Mouse (Mus musculus) subcutaneous adipose tissue, adult 2 months (tissue): ENCODE measurements around the gene Map3k3. TPM values are rescaled to one million over a fixed set of nuclear protein-coding genes. Genes with fewer than 3 reads are reported as not detected.

ENCODE experiments used
- polyA plus RNA-seq: library from polyadenylated mRNA; depleted of rRNA; stranded (reverse); fragments of >200 nt; gene quantifications from 2 replicates; pipeline ENCODE4 v1.2.3, GENCODE M21; 2012; ENCODE audit warnings: low replicate concordance; rRNA removed

Gene Map3k3
- polyA plus RNA-seq, result 55.5 and 69.5 TPM in 2 replicates

DNA sequence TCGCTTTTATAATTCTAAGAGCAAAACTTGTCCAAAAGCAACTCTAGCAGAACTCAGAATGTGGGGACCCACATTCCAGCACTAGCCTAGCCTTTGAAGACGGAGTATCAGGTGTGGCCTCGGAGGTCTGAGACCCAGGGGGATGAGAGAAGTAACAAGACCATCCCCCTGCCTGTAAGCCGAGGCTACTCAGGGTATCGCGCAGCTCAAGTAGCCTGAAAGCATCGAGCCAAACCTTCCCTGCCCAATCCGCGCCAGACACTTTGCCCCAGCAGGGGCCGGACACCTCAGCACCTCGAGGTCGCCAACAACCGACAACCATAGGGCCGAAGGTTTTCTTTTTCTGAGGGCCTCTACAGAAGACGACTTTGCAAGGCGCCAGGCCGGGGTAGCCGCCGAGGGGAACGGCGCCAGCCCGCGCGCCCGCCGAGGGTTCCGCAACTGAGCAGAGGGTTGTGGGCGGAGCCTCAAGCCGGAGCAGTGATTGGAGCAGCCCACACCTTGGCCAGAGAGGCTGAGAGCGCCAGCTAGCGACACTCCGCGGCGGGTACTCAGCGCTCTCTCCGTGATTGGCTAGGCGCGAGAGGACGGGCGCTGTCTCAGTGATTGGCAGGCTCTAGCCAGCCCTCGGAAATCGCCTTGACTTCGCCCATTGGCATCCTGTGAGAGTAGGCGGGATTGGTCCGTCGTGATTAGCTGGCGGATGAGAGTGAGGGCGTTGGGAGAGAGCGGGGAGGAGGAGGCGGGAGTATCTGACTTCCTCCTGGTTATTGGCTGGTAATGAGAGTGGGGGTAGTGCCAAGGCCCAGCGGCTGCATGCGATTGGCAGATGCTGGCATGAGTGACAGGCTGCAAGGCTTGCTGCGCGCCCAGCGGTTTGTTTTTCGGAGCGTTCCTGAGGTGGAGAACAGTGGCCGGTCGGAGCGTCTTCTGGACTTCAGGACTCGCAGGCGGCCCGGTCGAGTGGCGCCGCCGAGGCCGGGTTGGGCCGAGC is at the start of gene Map3k3:
TSS of gene Map3k3 (plus strand) at position 906 of the 994 bp plus-strand sequence.

GRCm38 (mm10) chr11:106036548-106037417 is 47.6 kb upstream of the Map3k3 start, which contains the start of gene Dcaf7:
Gene Dcaf7, plus strand, starts transcription at chr11:106036872.

DNA sequence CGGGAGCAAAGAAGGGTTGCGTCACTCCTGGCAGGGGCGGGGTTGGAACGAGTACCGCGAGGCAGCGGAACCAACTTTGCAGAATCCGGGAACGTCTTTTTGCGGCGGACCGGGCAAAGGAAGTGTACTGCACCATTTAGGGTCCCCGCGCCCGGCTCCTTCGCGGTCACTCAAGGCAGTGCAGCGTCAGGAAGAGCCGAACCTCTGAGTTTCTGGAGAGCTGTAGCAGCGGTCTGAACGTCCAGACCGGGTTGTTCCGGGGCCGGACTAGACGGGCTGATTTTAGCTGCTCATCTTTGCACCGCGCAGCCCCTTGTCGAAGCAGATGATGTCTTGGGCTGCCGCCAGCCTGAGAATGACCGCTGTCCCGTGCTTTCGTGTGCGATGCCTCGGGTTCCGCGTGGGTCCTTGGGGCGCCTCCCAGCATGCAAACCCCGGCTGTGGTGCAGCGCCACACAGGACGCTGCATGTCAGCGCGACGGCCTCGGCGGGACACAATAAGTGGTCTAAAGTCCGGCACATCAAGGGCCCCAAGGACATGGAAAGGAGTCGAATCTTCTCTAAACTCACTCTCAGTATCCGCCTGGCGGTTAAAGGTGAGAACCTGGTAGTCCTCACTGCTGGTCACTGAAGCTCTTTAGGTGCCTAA is 18.4 kb upstream of the Map3k3 start, which contains the start of gene Taco1:
TSS of gene Taco1 (plus strand) at position 139 of the 649 bp plus-strand sequence.

DNA sequence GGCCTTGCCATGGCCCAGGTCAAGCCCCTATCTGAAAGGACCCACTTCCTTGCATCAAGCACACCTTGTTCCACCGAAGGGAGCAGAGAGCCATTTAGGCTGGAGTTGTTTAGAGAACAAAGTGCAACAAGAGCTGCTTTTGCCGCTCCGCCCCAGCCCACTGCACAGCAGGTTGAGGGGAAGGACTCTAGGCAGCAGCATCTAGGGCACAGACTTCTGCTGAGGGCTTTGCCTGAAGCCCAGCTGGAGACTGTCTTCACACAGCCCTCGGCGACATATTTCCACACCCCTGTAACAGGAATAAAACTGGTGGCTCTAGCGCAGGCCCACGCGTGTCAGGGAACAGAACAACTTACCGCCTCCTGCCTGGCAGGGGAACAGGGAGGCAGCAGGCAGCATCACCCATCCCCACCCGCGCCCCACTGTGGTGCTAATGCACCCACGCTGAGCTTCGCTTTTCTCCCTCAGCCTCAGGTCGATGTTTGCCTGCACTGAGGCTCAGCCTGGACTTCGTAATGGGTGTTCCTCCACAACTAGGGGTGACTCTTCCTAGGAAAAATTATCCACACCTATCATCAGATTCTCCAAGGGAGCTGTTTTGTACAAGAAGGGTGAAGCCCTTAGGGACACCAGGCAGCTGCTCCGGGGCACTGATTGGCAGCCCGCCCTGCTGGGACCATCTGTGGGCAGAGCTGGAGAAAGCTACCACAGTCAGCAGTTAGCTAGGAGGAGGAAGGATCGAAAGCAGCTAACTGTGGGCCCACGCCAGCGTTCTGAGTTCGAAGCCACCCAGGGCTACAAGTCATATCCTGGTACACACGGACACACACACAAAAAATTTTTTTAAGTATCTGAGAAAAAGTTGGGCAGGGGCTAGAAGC is 76.7 kb downstream of the Map3k3 start, which contains the start of the genes Gm10840 and Limd2:
TSS of gene Gm10840 (plus strand) at position 10 of the 881 bp plus-strand sequence.
TSS of gene Limd2 (minus strand) at position 20 of the 881 bp plus-strand sequence.

DNA sequence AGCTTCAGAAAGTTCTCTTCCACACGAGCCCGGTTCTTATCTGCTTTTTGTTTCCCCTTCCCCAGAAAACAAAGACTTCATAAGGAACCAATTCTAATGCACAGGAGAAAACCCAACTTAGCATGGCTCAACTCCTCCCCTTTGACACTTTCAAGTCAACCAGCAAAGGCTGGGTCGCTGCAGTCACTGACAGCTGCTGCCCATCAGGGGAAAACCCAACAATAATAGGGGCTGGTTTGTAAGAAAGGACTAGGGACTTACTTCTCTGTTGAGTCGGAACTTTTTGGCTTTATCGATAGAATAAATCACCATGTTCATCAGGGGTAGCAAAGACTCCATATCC is 117.7 kb downstream of the Map3k3 start, which contains the start of gene Strada:
TSS of gene Strada (minus strand) at position 46 of the 343 bp plus-strand sequence.

Other genes with a start within 250 kb of the Map3k3 start
- gene Cyb561, start 131.3 kb upstream of the Map3k3 start, polyA plus RNA-seq, result 13.6 and 21.6 TPM in 2 replicates
- gene Ace, start 116.7 kb upstream of the Map3k3 start, polyA plus RNA-seq, result 27.2 and 58.8 TPM in 2 replicates
- not detected in 2 replicates for gene Ace3, start 89.9 kb upstream of the Map3k3 start, polyA plus RNA-seq
- gene Kcnh6, start 76.5 kb upstream of the Map3k3 start, polyA plus RNA-seq, result not detected in 2 replicates
- 21.7 and 50.7 TPM in 2 replicates for gene Dcaf7, start 47.7 kb upstream of the Map3k3 start, polyA plus RNA-seq
- gene Taco1, start 18.6 kb upstream of the Map3k3 start, polyA plus RNA-seq, result 14.8 and 16.0 TPM in 2 replicates
- gene Gm10840, start 76.2 kb downstream of the Map3k3 start, polyA plus RNA-seq, result not detected in 2 replicates
- 33.1 and 61.0 TPM in 2 replicates for gene Limd2, start 76.2 kb downstream of the Map3k3 start, polyA plus RNA-seq
- gene Strada, start 117.6 kb downstream of the Map3k3 start, polyA plus RNA-seq, result 30.3 and 44.5 TPM in 2 replicates
- 16.5 and 20.1 TPM in 2 replicates for gene Ccdc47, start 131.7 kb downstream of the Map3k3 start, polyA plus RNA-seq
- gene Ddx42, start 132.3 kb downstream of the Map3k3 start, polyA plus RNA-seq, result 11.1 and 17.4 TPM in 2 replicates
- gene Ftsj3, start 171.5 kb downstream of the Map3k3 start, polyA plus RNA-seq, result 18.4 and 42.8 TPM in 2 replicates
- 59.4 and 62.2 TPM in 2 replicates for gene Psmc5, start 171.5 kb downstream of the Map3k3 start, polyA plus RNA-seq
- 130 and 218 TPM in 2 replicates for gene Smarcd2, start 188.4 kb downstream of the Map3k3 start, polyA plus RNA-seq
- gene Tcam1, start 192.1 kb downstream of the Map3k3 start, polyA plus RNA-seq, result 0.23 and 0.58 TPM in 2 replicates
- gene Gh, start 217.3 kb downstream of the Map3k3 start, polyA plus RNA-seq, result not detected in 2 replicates
- gene Cd79b, start 230.1 kb downstream of the Map3k3 start, polyA plus RNA-seq, result 3.7 and 4.7 TPM in 2 replicates